Mouse (Mus musculus): Measurements from ENCODE around the gene Xxylt1. TPM values are rescaled to one million over a fixed set of nuclear protein-coding genes. Genes with fewer than 3 reads are reported as not detected.

Xxylt1 gene
- polyA plus RNA-seq, 1 experiment from 2014 or later: 18.1 TPM

GRCm38 (mm10) chr16:30964891-30965290 lies 116.3 kb downstream of the Xxylt1 start:
- Histone ChIP-seq H3K4me2 (replicated peaks) (no peak overlapping the region), H3K27ac (no peak overlapping the region), H3K36me3 (replicated peaks; ENCODE audit: control insufficient read depth, insufficient read depth) (no peaks in the 10 kb centered on the region), H3K4me3 (replicated peaks; ENCODE audit: low read length) (no peak overlapping the region), H3K4me1 (replicated peaks; ENCODE audit: control insufficient read depth, insufficient read depth, low read length) (peaks cover 9% of the 10 kb centered on the region), H3K9ac (no peak overlapping the region), H3K27me3 (ENCODE audit: control insufficient read depth, insufficient read depth, low read length) (no peaks in the 10 kb centered on the region), H3K9me3 (ENCODE audit: control insufficient read depth, low read length) (no peaks in the 10 kb centered on the region)
- 86% methylated on average over 7 of the region's 7 CpGs for WGBS
- ATAC-seq (ENCODE audit: low FRiP score) (no peak), DNase-seq (ENCODE audit: low spot score) (no peak)

GRCm38 (mm10) chr16:30964411-30964810 lies 116.8 kb downstream of the Xxylt1 start:
- ATAC-seq (ENCODE audit: low FRiP score) (no peak), DNase-seq (ENCODE audit: low spot score) (no peak)
- no peak overlapping the region for H3K4me3 ChIP-seq (replicated peaks; ENCODE audit: low read length)
- no peak overlapping the region for H3K4me2 ChIP-seq (replicated peaks)
- WGBS: 67% methylated on average over 6 of the region's 6 CpGs
- no peak overlapping the region for H3K27ac ChIP-seq
- H3K27me3 ChIP-seq (ENCODE audit: control insufficient read depth, insufficient read depth, low read length): no peaks in the 10 kb centered on the region
- H3K9ac ChIP-seq: no peak overlapping the region
- no peaks in the 10 kb centered on the region for H3K36me3 ChIP-seq (replicated peaks; ENCODE audit: control insufficient read depth, insufficient read depth)
- no peaks in the 10 kb centered on the region for H3K9me3 ChIP-seq (ENCODE audit: control insufficient read depth, low read length)
- peaks cover 7% of the 10 kb centered on the region for H3K4me1 ChIP-seq (replicated peaks; ENCODE audit: control insufficient read depth, insufficient read depth, low read length)

- Histone ChIP-seq H3K9me3 (ENCODE audit: control insufficient read depth, low read length) (no peaks in the 10 kb centered on the region), H3K4me3 (replicated peaks; ENCODE audit: low read length) (no peak overlapping the region)
- WGBS: 82% methylated on average over 8 of the region's 8 CpGs
Measured at GRCm38 (mm10) chr16:30962515-30962914, 118.7 kb downstream of the Xxylt1 start.

GRCm38 (mm10) chr16:30961176-30961575 lies 120.1 kb downstream of the Xxylt1 start:
- ATAC-seq (ENCODE audit: low FRiP score) (no peak), DNase-seq (ENCODE audit: low spot score) (no peak)
- Histone ChIP-seq H3K9me3 (ENCODE audit: control insufficient read depth, low read length) (no peaks in the 10 kb centered on the region), H3K4me2 (replicated peaks) (no peak overlapping the region), H3K27me3 (ENCODE audit: control insufficient read depth, insufficient read depth, low read length) (no peaks in the 10 kb centered on the region), H3K36me3 (replicated peaks; ENCODE audit: control insufficient read depth, insufficient read depth) (no peaks in the 10 kb centered on the region), H3K4me3 (replicated peaks; ENCODE audit: low read length) (no peak overlapping the region), H3K9ac (no peak overlapping the region), H3K27ac (no peak overlapping the region), H3K4me1 (replicated peaks; ENCODE audit: control insufficient read depth, insufficient read depth, low read length) (no peaks in the 10 kb centered on the region)
- WGBS: 82% methylated on average over 8 of the region's 8 CpGs

More at GRCm38 (mm10) chr16:30962515-30962914, 118.7 kb downstream of the Xxylt1 start:
- ATAC-seq (ENCODE audit: low FRiP score) (no peak), DNase-seq (ENCODE audit: low spot score) (no peak)
- Histone ChIP-seq H3K36me3 (replicated peaks; ENCODE audit: control insufficient read depth, insufficient read depth) (no peaks in the 10 kb centered on the region), H3K4me1 (replicated peaks; ENCODE audit: control insufficient read depth, insufficient read depth, low read length) (no peaks in the 10 kb centered on the region), H3K9ac (no peak overlapping the region), H3K27ac (no peak overlapping the region), H3K27me3 (ENCODE audit: control insufficient read depth, insufficient read depth, low read length) (no peaks in the 10 kb centered on the region), H3K4me2 (replicated peaks) (no peak overlapping the region)

GRCm38 (mm10) chr16:30960266-30960665 lies 121.0 kb downstream of the Xxylt1 start:
- H3K27me3 ChIP-seq (ENCODE audit: control insufficient read depth, insufficient read depth, low read length): no peaks in the 10 kb centered on the region
- H3K4me1 ChIP-seq (replicated peaks; ENCODE audit: control insufficient read depth, insufficient read depth, low read length): no peaks in the 10 kb centered on the region
- no peaks in the 10 kb centered on the region for H3K9me3 ChIP-seq (ENCODE audit: control insufficient read depth, low read length)
- no peak overlapping the region for H3K27ac ChIP-seq
- ATAC-seq (ENCODE audit: low FRiP score) (no peak), DNase-seq (ENCODE audit: low spot score) (no peak)
- no peaks in the 10 kb centered on the region for H3K36me3 ChIP-seq (replicated peaks; ENCODE audit: control insufficient read depth, insufficient read depth)
- WGBS: 89% methylated on average over 4 of the region's 4 CpGs
- no peak overlapping the region for H3K4me3 ChIP-seq (replicated peaks; ENCODE audit: low read length)
- H3K4me2 ChIP-seq (replicated peaks): no peak overlapping the region
- H3K9ac ChIP-seq: no peak overlapping the region

- Histone ChIP-seq H3K4me1 (replicated peaks; ENCODE audit: control insufficient read depth, insufficient read depth, low read length) (no peaks in the 10 kb centered on the region), H3K4me2 (replicated peaks) (no peak overlapping the region), H3K36me3 (replicated peaks; ENCODE audit: control insufficient read depth, insufficient read depth) (no peaks in the 10 kb centered on the region), H3K9me3 (ENCODE audit: control insufficient read depth, low read length) (no peaks in the 10 kb centered on the region), H3K27ac (no peak overlapping the region), H3K4me3 (replicated peaks; ENCODE audit: low read length) (no peak overlapping the region), H3K27me3 (ENCODE audit: control insufficient read depth, insufficient read depth, low read length) (no peaks in the 10 kb centered on the region), H3K9ac (no peak overlapping the region)
- WGBS: 95% methylated on average over 12 of the region's 12 CpGs
- ATAC-seq (ENCODE audit: low FRiP score) (no peak), DNase-seq (ENCODE audit: low spot score) (no peak)
Measured at GRCm38 (mm10) chr16:30959692-30960091, 121.5 kb downstream of the Xxylt1 start.

GRCm38 (mm10) chr16:30956141-30956540 lies 125.1 kb downstream of the Xxylt1 start:
- Histone ChIP-seq H3K27ac (no peak overlapping the region), H3K4me3 (replicated peaks; ENCODE audit: low read length) (no peak overlapping the region), H3K4me1 (replicated peaks; ENCODE audit: control insufficient read depth, insufficient read depth, low read length) (no peaks in the 10 kb centered on the region), H3K9me3 (ENCODE audit: control insufficient read depth, low read length) (no peaks in the 10 kb centered on the region), H3K4me2 (replicated peaks) (no peak overlapping the region), H3K27me3 (ENCODE audit: control insufficient read depth, insufficient read depth, low read length) (no peaks in the 10 kb centered on the region), H3K36me3 (replicated peaks; ENCODE audit: control insufficient read depth, insufficient read depth) (no peaks in the 10 kb centered on the region), H3K9ac (no peak overlapping the region)
- ATAC-seq (ENCODE audit: low FRiP score) (no peak), DNase-seq (ENCODE audit: low spot score) (no peak)
- WGBS: 89% methylated on average over 8 of the region's 8 CpGs

GRCm38 (mm10) chr16:30948636-30949035 lies 132.6 kb downstream of the Xxylt1 start:
- Histone ChIP-seq H3K27me3 (ENCODE audit: control insufficient read depth, insufficient read depth, low read length) (no peaks in the 10 kb centered on the region), H3K36me3 (replicated peaks; ENCODE audit: control insufficient read depth, insufficient read depth) (no peaks in the 10 kb centered on the region), H3K4me1 (replicated peaks; ENCODE audit: control insufficient read depth, insufficient read depth, low read length) (no peaks in the 10 kb centered on the region), H3K27ac (no peak overlapping the region), H3K4me2 (replicated peaks) (no peak overlapping the region), H3K9ac (no peak overlapping the region), H3K9me3 (ENCODE audit: control insufficient read depth, low read length) (no peaks in the 10 kb centered on the region), H3K4me3 (replicated peaks; ENCODE audit: low read length) (no peak overlapping the region)
- 74% methylated on average over 1 of the region's 1 CpGs for WGBS
- no peak for ATAC-seq (ENCODE audit: low FRiP score)
- no peak for DNase-seq (ENCODE audit: low spot score)

GRCm38 (mm10) chr16:30948216-30948615 lies 133.0 kb downstream of the Xxylt1 start:
- no peak overlapping the region for H3K27ac ChIP-seq
- no peak overlapping the region for H3K9ac ChIP-seq
- WGBS: 92% methylated on average over 4 of the region's 4 CpGs
- no peak overlapping the region for H3K4me3 ChIP-seq (replicated peaks; ENCODE audit: low read length)
- no peak overlapping the region for H3K4me2 ChIP-seq (replicated peaks)
- no peaks in the 10 kb centered on the region for H3K9me3 ChIP-seq (ENCODE audit: control insufficient read depth, low read length)
- no peak for DNase-seq (ENCODE audit: low spot score)
- no peaks in the 10 kb centered on the region for H3K4me1 ChIP-seq (replicated peaks; ENCODE audit: control insufficient read depth, insufficient read depth, low read length)
- no peaks in the 10 kb centered on the region for H3K27me3 ChIP-seq (ENCODE audit: control insufficient read depth, insufficient read depth, low read length)
- H3K36me3 ChIP-seq (replicated peaks; ENCODE audit: control insufficient read depth, insufficient read depth): no peaks in the 10 kb centered on the region
- no peak for ATAC-seq (ENCODE audit: low FRiP score)

GRCm38 (mm10) chr16:30944886-30945285 lies 136.3 kb downstream of the Xxylt1 start:
- H3K36me3 ChIP-seq (replicated peaks; ENCODE audit: control insufficient read depth, insufficient read depth): no peaks in the 10 kb centered on the region
- H3K9me3 ChIP-seq (ENCODE audit: control insufficient read depth, low read length): no peaks in the 10 kb centered on the region
- DNase-seq (ENCODE audit: low spot score) (no peak), ATAC-seq (ENCODE audit: low FRiP score) (no peak)
- no peak overlapping the region for H3K9ac ChIP-seq
- no peaks in the 10 kb centered on the region for H3K27me3 ChIP-seq (ENCODE audit: control insufficient read depth, insufficient read depth, low read length)
- no peaks in the 10 kb centered on the region; the same call in 1 of the 2 replicates for H3K4me1 ChIP-seq (replicated peaks; ENCODE audit: control insufficient read depth, insufficient read depth, low read length)
- 79% methylated on average over 8 of the region's 8 CpGs for WGBS
- no peak overlapping the region for H3K4me2 ChIP-seq (replicated peaks)
- no peak overlapping the region for H3K27ac ChIP-seq
- H3K4me3 ChIP-seq (replicated peaks; ENCODE audit: low read length): no peak overlapping the region

All from hindbrain, embryonic 14.5 days (tissue).